Mouse (Mus musculus): ENCODE measurements at regions not wholly inside any gene's neighbourhood (a gene's known extent, or its start where the extent isn't known, plus 50 kb on each side); places are given as distances from the start of the nearest gene placed in this dataset.

- no peak overlapping the region for H3K4me3 ChIP-seq
- 82% methylated on average over 1 of the region's 1 CpGs for WGBS
- H3K9me3 ChIP-seq = no peaks in the 10 kb centered on the region
- no peaks in the 10 kb centered on the region for H3K36me3 ChIP-seq (replicated peaks)
- no peak overlapping the region for H3K4me2 ChIP-seq
- H3K9ac ChIP-seq = no peak overlapping the region
- no peak overlapping the region for H3K27ac ChIP-seq
- H3K27me3 ChIP-seq (replicated peaks) = no peaks in the 10 kb centered on the region
- no peak for ATAC-seq (replicated peaks)
- peaks cover 22% of the 10 kb centered on the region for H3K4me1 ChIP-seq
Observed at GRCm38 (mm10) chr11:19533701-19534100, 390.5 kb upstream of the Spred2 start.

- Histone ChIP-seq H3K36me3 (replicated peaks) (no peaks in the 10 kb centered on the region), H3K27me3 (replicated peaks) (no peaks in the 10 kb centered on the region), H3K9me3 (no peaks in the 10 kb centered on the region), H3K4me1 (peaks cover 10% of the 10 kb centered on the region), H3K9ac (no peak overlapping the region), H3K4me2 (no peak overlapping the region), H3K27ac (no peak overlapping the region), H3K4me3 (no peak overlapping the region)
- no peak for ATAC-seq (replicated peaks)
- WGBS = 83% methylated on average over 1 of the region's 1 CpGs
Observed at GRCm38 (mm10) chr11:19535215-19535614, 389.0 kb upstream of the Spred2 start.

- no peaks in the 10 kb centered on the region for H3K27me3 ChIP-seq (replicated peaks)
- H3K4me2 ChIP-seq = no peak overlapping the region
- no peaks in the 10 kb centered on the region for H3K4me1 ChIP-seq
- no peak overlapping the region for H3K4me3 ChIP-seq
- no peak for ATAC-seq (replicated peaks)
- WGBS = 80% methylated on average over 4 of the region's 4 CpGs
- H3K27ac ChIP-seq = no peak overlapping the region
- H3K9ac ChIP-seq = no peak overlapping the region
- no peaks in the 10 kb centered on the region for H3K9me3 ChIP-seq
- H3K36me3 ChIP-seq (replicated peaks) = no peaks in the 10 kb centered on the region
Observed at GRCm38 (mm10) chr11:19546226-19546625, 377.9 kb upstream of the Spred2 start.

GRCm38 (mm10) chr11:19554316-19554946 lies 369.7 kb upstream of the Spred2 start:
- Histone ChIP-seq H3K27ac (peak overlapping the region; percentile 56), H3K4me2 (0 out of 2 replicates have a peak overlapping the region, but pooled peaks have one; percentile 14), H3K9me3 (no peaks in the 10 kb centered on the region), H3K4me3 (no peak overlapping the region), H3K4me1 (peaks cover 15% of the 10 kb centered on the region), H3K27me3 (replicated peaks) (no peaks in the 10 kb centered on the region), H3K9ac (no peak overlapping the region; the same call in 1 of the 2 replicates), H3K36me3 (replicated peaks) (no peaks in the 10 kb centered on the region)
- 6% methylated on average over 9 of the region's 9 CpGs for WGBS
- peak; percentile 79 for ATAC-seq (replicated peaks)

GRCm38 (mm10) chr11:19554947-19555770 lies 369.0 kb upstream of the Spred2 start:
- Histone ChIP-seq H3K27me3 (replicated peaks) (no peaks in the 10 kb centered on the region), H3K4me1 (peaks cover 15% of the 10 kb centered on the region), H3K4me2 (0 out of 2 replicates have a peak overlapping the region, but pooled peaks have one; percentile 14), H3K9ac (no peak overlapping the region; the same call in 1 of the 2 replicates), H3K27ac (peak overlapping the region; percentile 56), H3K9me3 (no peaks in the 10 kb centered on the region), H3K4me3 (no peak overlapping the region), H3K36me3 (replicated peaks) (no peaks in the 10 kb centered on the region)
- peak; percentile 69 for ATAC-seq (replicated peaks)
- WGBS = 26% methylated on average over 9 of the region's 9 CpGs

GRCm38 (mm10) chr11:19560452-19560851 lies 363.7 kb upstream of the Spred2 start:
- no peak for ATAC-seq (replicated peaks)
- Histone ChIP-seq H3K27ac (no peak overlapping the region), H3K9me3 (no peaks in the 10 kb centered on the region), H3K4me3 (no peak overlapping the region), H3K9ac (no peak overlapping the region), H3K36me3 (replicated peaks) (no peaks in the 10 kb centered on the region), H3K4me2 (no peak overlapping the region), H3K4me1 (peaks cover 2% of the 10 kb centered on the region; the same call in 1 of the 2 replicates), H3K27me3 (replicated peaks) (no peaks in the 10 kb centered on the region)
- WGBS = 73% methylated on average over 7 of the region's 7 CpGs

GRCm38 (mm10) chr11:19562668-19563067 lies 361.5 kb upstream of the Spred2 start:
- H3K4me1 ChIP-seq = no peaks in the 10 kb centered on the region
- 95% methylated on average over 4 of the region's 4 CpGs for WGBS
- no peak for ATAC-seq (replicated peaks)

GRCm38 (mm10) chr11:19585228-19585627 lies 338.9 kb upstream of the Spred2 start:
- WGBS = 82% methylated on average over 7 of the region's 7 CpGs
- Histone ChIP-seq H3K27me3 (replicated peaks) (no peaks in the 10 kb centered on the region), H3K9me3 (no peaks in the 10 kb centered on the region), H3K4me2 (no peak overlapping the region), H3K27ac (no peak overlapping the region), H3K4me3 (no peak overlapping the region), H3K4me1 (no peaks in the 10 kb centered on the region), H3K9ac (no peak overlapping the region), H3K36me3 (replicated peaks) (no peaks in the 10 kb centered on the region)
- ATAC-seq (replicated peaks) = no peak

More at GRCm38 (mm10) chr11:19562668-19563067, 361.5 kb upstream of the Spred2 start:
- H3K27ac ChIP-seq = no peak overlapping the region
- H3K27me3 ChIP-seq (replicated peaks) = no peaks in the 10 kb centered on the region
- no peak overlapping the region for H3K9ac ChIP-seq
- no peak overlapping the region for H3K4me2 ChIP-seq
- no peaks in the 10 kb centered on the region for H3K9me3 ChIP-seq
- no peak overlapping the region for H3K4me3 ChIP-seq
- no peaks in the 10 kb centered on the region for H3K36me3 ChIP-seq (replicated peaks)

- Histone ChIP-seq H3K27me3 (replicated peaks) (no peaks in the 10 kb centered on the region), H3K27ac (no peak overlapping the region), H3K36me3 (replicated peaks) (no peaks in the 10 kb centered on the region), H3K9ac (no peak overlapping the region), H3K4me3 (no peak overlapping the region), H3K4me1 (no peaks in the 10 kb centered on the region), H3K4me2 (no peak overlapping the region), H3K9me3 (no peaks in the 10 kb centered on the region)
- ATAC-seq (replicated peaks) = no peak
- 78% methylated on average over 6 of the region's 6 CpGs for WGBS
Observed at GRCm38 (mm10) chr11:19592506-19593355, 331.4 kb upstream of the Spred2 start.

GRCm38 (mm10) chr11:19595107-19595506 lies 329.1 kb upstream of the Spred2 start:
- H3K36me3 ChIP-seq (replicated peaks) = no peaks in the 10 kb centered on the region
- H3K27ac ChIP-seq = no peak overlapping the region
- no peak overlapping the region for H3K4me2 ChIP-seq
- H3K27me3 ChIP-seq (replicated peaks) = no peaks in the 10 kb centered on the region
- H3K4me1 ChIP-seq = no peaks in the 10 kb centered on the region
- no peaks in the 10 kb centered on the region for H3K9me3 ChIP-seq
- WGBS = 83% methylated on average over 4 of the region's 4 CpGs
- H3K4me3 ChIP-seq = no peak overlapping the region
- no peak for ATAC-seq (replicated peaks)
- H3K9ac ChIP-seq = no peak overlapping the region

GRCm38 (mm10) chr11:19596336-19596735 lies 327.8 kb upstream of the Spred2 start:
- H3K27me3 ChIP-seq (replicated peaks) = no peaks in the 10 kb centered on the region
- ATAC-seq (replicated peaks) = no peak
- no peaks in the 10 kb centered on the region for H3K36me3 ChIP-seq (replicated peaks)
- no peaks in the 10 kb centered on the region for H3K4me1 ChIP-seq
- no peak overlapping the region for H3K9ac ChIP-seq
- H3K9me3 ChIP-seq = no peaks in the 10 kb centered on the region
- no peak overlapping the region for H3K4me2 ChIP-seq
- no peak overlapping the region for H3K27ac ChIP-seq
- no peak overlapping the region for H3K4me3 ChIP-seq

- WGBS = 61% methylated on average over 9 of the region's 9 CpGs
- Histone ChIP-seq H3K27me3 (replicated peaks) (no peaks in the 10 kb centered on the region), H3K4me1 (no peaks in the 10 kb centered on the region), H3K36me3 (replicated peaks) (no peaks in the 10 kb centered on the region), H3K27ac (no peak overlapping the region), H3K9me3 (no peaks in the 10 kb centered on the region), H3K4me3 (no peak overlapping the region), H3K4me2 (no peak overlapping the region), H3K9ac (no peak overlapping the region)
- peak; percentile 66; the same call in 1 of the 2 replicates for ATAC-seq (replicated peaks)
Observed at GRCm38 (mm10) chr11:19599433-19599832, 324.7 kb upstream of the Spred2 start.
